Mouse (Mus musculus): ENCODE measurements at regions not wholly inside any gene's neighbourhood (a gene's known extent, or its start where the extent isn't known, plus 50 kb on each side); places are given as distances from the start of the nearest gene placed in this dataset.

DNA sequence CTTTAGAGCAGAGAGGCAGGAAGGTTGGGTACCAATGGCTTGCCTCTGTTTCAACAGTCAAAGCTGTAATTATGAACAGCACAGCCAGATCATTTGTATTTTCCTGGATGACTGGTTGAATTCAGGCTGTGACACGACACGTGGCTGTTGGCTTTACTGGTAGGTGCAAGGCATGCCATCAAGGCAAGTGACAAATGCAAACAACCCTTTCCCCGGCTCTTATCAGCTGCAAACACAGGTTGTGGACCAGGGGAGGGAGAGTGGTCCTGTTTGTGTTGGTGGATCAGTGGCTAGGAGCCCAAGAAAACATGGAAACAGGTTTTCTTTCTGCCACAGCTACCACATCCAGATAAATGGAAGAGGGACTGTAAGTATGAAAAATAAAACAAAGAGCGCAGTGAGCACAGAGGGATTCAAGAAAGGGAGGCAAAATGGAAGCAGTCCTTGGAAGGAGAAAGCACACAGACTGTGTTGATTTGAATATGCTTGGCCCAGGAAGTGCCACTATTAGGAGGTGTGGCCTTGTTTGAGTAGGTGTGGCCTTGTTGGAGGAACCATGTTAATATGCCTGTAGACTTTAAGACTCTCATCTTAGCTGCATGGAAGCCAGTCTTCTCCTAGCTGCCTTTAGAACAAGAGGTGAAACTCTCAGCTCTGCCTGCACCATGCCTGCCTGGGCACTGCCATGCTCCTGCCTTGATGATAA is 396.8 kb downstream of the Nedd1 start:
- TF ChIP-seq POLR2A (IDR thresholded peaks at IDR 0.05; ENCODE audit: control insufficient read depth, low read depth, low read length) (no peak), CTCF (IDR thresholded peaks at IDR 0.05; ENCODE audit: control insufficient read depth, insufficient read depth, insufficient replicate concordance, low read depth, low read length) (no peak)
- no peaks in the 10 kb centered on the region for H3K36me3 ChIP-seq (ENCODE audit: control insufficient read depth, insufficient read depth, low read length)
- no peaks in the 10 kb centered on the region for H3K4me1 ChIP-seq (ENCODE audit: control insufficient read depth, insufficient read depth, low read length)
- no peaks in the 10 kb centered on the region for H3K27me3 ChIP-seq (ENCODE audit: control insufficient read depth, insufficient read depth, low read length)
- no peak overlapping the region for H3K27ac ChIP-seq (ENCODE audit: control insufficient read depth, insufficient read depth, low read depth, low read length)
- H3K4me3 ChIP-seq (ENCODE audit: control insufficient read depth, low read depth, low read length), result no peak overlapping the region

DNA sequence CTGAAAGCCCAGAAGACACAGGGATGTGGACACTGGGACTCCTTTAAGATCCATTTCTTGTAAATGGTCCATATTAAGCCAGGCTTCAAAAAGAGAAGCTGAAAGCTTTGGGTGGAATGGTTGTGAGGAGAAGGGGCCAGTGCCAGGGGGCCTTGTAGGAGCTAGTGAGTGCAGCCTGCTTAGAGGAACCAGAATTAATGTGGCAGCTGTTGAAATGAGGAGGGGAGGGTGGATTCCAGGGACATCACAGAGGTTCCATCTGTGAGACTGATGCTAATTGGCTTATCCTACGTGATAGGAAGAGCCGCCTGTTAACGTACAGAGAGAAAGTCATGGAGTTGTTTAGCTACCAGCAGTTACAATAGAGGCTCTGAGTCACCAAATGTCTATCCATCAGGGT is 407.6 kb downstream of the Nedd1 start:
- H3K27ac ChIP-seq (ENCODE audit: control insufficient read depth, insufficient read depth, low read depth, low read length), result no peak overlapping the region
- no peak overlapping the region for H3K4me3 ChIP-seq (ENCODE audit: control insufficient read depth, low read depth, low read length)
- no peaks in the 10 kb centered on the region for H3K27me3 ChIP-seq (ENCODE audit: control insufficient read depth, insufficient read depth, low read length)
- no peaks in the 10 kb centered on the region for H3K36me3 ChIP-seq (ENCODE audit: control insufficient read depth, insufficient read depth, low read length)
- H3K4me1 ChIP-seq (ENCODE audit: control insufficient read depth, insufficient read depth, low read length), result no peaks in the 10 kb centered on the region
- no peak for TF ChIP-seq CTCF (IDR thresholded peaks at IDR 0.05; ENCODE audit: control insufficient read depth, insufficient read depth, insufficient replicate concordance, low read depth, low read length)
- TF ChIP-seq POLR2A (IDR thresholded peaks at IDR 0.05; ENCODE audit: control insufficient read depth, low read depth, low read length), result no peak

DNA sequence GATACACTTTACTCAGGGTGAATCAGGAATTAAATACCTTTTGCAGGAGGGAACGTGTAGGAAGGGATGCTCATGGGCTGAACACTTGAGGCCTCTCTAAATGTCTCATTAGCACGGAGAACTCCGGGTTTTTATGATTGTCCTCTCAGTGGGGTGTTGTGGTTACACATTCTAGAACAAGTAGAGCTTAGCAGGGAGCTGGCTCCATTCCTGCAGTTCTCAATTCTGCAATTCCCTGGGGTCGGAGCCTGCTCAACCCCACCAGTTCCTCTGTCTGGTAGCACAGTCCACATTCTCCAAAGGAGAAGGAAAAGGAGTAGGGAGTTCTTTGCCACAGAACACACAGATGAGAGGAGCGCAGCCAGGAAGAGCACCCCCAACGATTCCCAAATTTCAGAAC is 409.9 kb downstream of the Nedd1 start:
- H3K27ac ChIP-seq (ENCODE audit: control insufficient read depth, insufficient read depth, low read depth, low read length), result no peak overlapping the region
- no peaks in the 10 kb centered on the region for H3K4me1 ChIP-seq (ENCODE audit: control insufficient read depth, insufficient read depth, low read length)
- H3K27me3 ChIP-seq (ENCODE audit: control insufficient read depth, insufficient read depth, low read length), result no peaks in the 10 kb centered on the region
- TF ChIP-seq POLR2A (IDR thresholded peaks at IDR 0.05; ENCODE audit: control insufficient read depth, low read depth, low read length) (no peak), CTCF (IDR thresholded peaks at IDR 0.05; ENCODE audit: control insufficient read depth, insufficient read depth, insufficient replicate concordance, low read depth, low read length) (no peak)
- no peaks in the 10 kb centered on the region for H3K36me3 ChIP-seq (ENCODE audit: control insufficient read depth, insufficient read depth, low read length)
- H3K4me3 ChIP-seq (ENCODE audit: control insufficient read depth, low read depth, low read length), result no peak overlapping the region

- H3K36me3 ChIP-seq (ENCODE audit: control insufficient read depth, insufficient read depth, low read length), result no peaks in the 10 kb centered on the region
- TF ChIP-seq POLR2A (IDR thresholded peaks at IDR 0.05; ENCODE audit: control insufficient read depth, low read depth, low read length), result no peak
- TF ChIP-seq CTCF (IDR thresholded peaks at IDR 0.05; ENCODE audit: control insufficient read depth, insufficient read depth, insufficient replicate concordance, low read depth, low read length), result no peak
Measured at GRCm38 (mm10) chr10:92308643-92309042, 413.6 kb downstream of the Nedd1 start.

GRCm38 (mm10) chr10:92307861-92308260 is 414.4 kb downstream of the Nedd1 start:
- TF ChIP-seq POLR2A (IDR thresholded peaks at IDR 0.05; ENCODE audit: control insufficient read depth, low read depth, low read length), result no peak
- no peak for TF ChIP-seq CTCF (IDR thresholded peaks at IDR 0.05; ENCODE audit: control insufficient read depth, insufficient read depth, insufficient replicate concordance, low read depth, low read length)
- Histone ChIP-seq H3K4me1 (ENCODE audit: control insufficient read depth, insufficient read depth, low read length) (no peaks in the 10 kb centered on the region), H3K27ac (ENCODE audit: control insufficient read depth, insufficient read depth, low read depth, low read length) (no peak overlapping the region), H3K36me3 (ENCODE audit: control insufficient read depth, insufficient read depth, low read length) (no peaks in the 10 kb centered on the region), H3K27me3 (ENCODE audit: control insufficient read depth, insufficient read depth, low read length) (no peaks in the 10 kb centered on the region), H3K4me3 (ENCODE audit: control insufficient read depth, low read depth, low read length) (no peak overlapping the region)

More at GRCm38 (mm10) chr10:92308643-92309042, 413.6 kb downstream of the Nedd1 start:
- Histone ChIP-seq H3K4me1 (ENCODE audit: control insufficient read depth, insufficient read depth, low read length) (no peaks in the 10 kb centered on the region), H3K27me3 (ENCODE audit: control insufficient read depth, insufficient read depth, low read length) (no peaks in the 10 kb centered on the region), H3K27ac (ENCODE audit: control insufficient read depth, insufficient read depth, low read depth, low read length) (no peak overlapping the region), H3K4me3 (ENCODE audit: control insufficient read depth, low read depth, low read length) (no peak overlapping the region)

GRCm38 (mm10) chr10:92298693-92299092 is 423.5 kb downstream of the Nedd1 start:
- no peak overlapping the region for H3K4me3 ChIP-seq (ENCODE audit: control insufficient read depth, low read depth, low read length)
- no peaks in the 10 kb centered on the region; the same call in 1 of the 2 replicates for H3K4me1 ChIP-seq (ENCODE audit: control insufficient read depth, insufficient read depth, low read length)
- H3K27ac ChIP-seq (ENCODE audit: control insufficient read depth, insufficient read depth, low read depth, low read length), result no peak overlapping the region
- no peaks in the 10 kb centered on the region for H3K36me3 ChIP-seq (ENCODE audit: control insufficient read depth, insufficient read depth, low read length)
- TF ChIP-seq POLR2A (IDR thresholded peaks at IDR 0.05; ENCODE audit: control insufficient read depth, low read depth, low read length), result no peak
- no peak for TF ChIP-seq CTCF (IDR thresholded peaks at IDR 0.05; ENCODE audit: control insufficient read depth, insufficient read depth, insufficient replicate concordance, low read depth, low read length)
- H3K27me3 ChIP-seq (ENCODE audit: control insufficient read depth, insufficient read depth, low read length), result no peaks in the 10 kb centered on the region

DNA sequence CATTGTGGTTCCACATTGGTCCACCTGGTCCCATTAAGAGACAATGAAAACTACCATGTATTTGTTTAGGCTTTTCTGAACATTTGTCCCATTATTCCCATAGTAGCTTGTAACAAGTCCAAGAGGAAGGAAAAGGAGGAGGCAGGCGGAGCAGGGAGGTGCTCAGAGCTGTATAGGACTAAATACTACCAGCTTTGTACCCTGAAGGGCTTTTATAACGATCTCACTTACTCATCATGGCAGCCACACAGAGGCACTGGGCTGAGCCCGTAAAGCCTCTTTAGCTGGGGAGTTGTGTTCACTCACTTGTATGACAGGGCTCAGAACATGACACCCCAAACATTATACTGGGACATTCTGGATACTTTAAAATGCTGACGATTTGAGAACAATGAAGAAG is 425.4 kb downstream of the Nedd1 start:
- TF ChIP-seq CTCF (IDR thresholded peaks at IDR 0.05; ENCODE audit: control insufficient read depth, insufficient read depth, insufficient replicate concordance, low read depth, low read length), result no peak
- Histone ChIP-seq H3K27me3 (ENCODE audit: control insufficient read depth, insufficient read depth, low read length) (no peaks in the 10 kb centered on the region), H3K36me3 (ENCODE audit: control insufficient read depth, insufficient read depth, low read length) (no peaks in the 10 kb centered on the region), H3K4me3 (ENCODE audit: control insufficient read depth, low read depth, low read length) (no peak overlapping the region), H3K27ac (ENCODE audit: control insufficient read depth, insufficient read depth, low read depth, low read length) (no peak overlapping the region), H3K4me1 (ENCODE audit: control insufficient read depth, insufficient read depth, low read length) (no peaks in the 10 kb centered on the region; the same call in 1 of the 2 replicates)

Measured in testis, adult 2 months (tissue).